Mouse (Mus musculus): Measurements from ENCODE around the gene Pik3c2g. TPM values are rescaled to one million over a fixed set of nuclear protein-coding genes. Genes with fewer than 3 reads are reported as not detected.

The Pik3c2g gene
- total RNA-seq, 2 experiments from 2014 or later = not detected

DNA sequence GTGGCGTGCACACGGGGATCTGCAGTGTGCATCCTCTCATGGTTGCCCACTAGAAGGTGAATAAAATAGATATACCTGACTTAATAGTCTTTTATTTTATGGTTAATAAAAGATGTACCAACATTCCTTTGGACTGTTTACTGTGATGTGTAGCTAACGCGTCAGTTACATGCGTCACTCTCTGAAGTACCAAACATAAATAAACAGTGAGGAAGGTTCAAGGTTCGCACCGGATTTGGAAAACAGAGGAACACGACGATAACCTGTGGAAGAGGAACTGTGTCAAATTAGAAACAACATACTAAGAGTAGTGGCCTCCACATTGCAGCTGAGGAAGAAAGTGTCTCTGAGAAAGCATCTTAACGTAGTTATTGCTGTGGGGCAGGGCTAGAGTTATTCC is 402.6 kb downstream of the Pik3c2g start:
- no peak for ATAC-seq (replicated peaks; ENCODE audit: low FRiP score, poor library complexity, severe bottlenecking)

DNA sequence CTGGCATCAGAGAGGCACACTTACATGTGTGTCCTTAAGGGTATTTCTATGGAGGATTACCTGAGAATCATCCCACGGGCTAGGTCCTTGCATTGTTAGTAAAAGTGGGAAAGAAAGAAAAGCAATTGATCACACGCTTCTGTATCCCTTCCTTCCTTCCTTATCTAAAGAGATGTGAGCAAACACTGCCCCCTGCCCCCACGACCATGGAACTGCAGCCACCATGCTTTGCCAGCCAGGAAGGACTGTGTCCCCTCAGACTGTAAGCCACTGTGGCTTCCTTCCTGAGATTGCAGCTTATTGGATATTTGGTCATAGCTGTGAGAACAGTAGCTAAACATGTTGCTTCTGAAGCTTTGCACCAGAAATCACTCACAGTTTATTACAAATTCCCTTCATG is 418.2 kb downstream of the Pik3c2g start:
- ATAC-seq (replicated peaks; ENCODE audit: low FRiP score, poor library complexity, severe bottlenecking) = no peak

Other genes starting within 250 kb of the Pik3c2g start
- gene Rergl, start 85.2 kb upstream of the Pik3c2g start, total RNA-seq (2015; ENCODE audit: low replicate concordance) = not detected in 2 replicates
- gene Rergl, start 85.2 kb upstream of the Pik3c2g start, total RNA-seq (2017; ENCODE audit: low replicate concordance) = not detected in 2 replicates